Mouse (Mus musculus): Measurements from ENCODE around the gene Bmf.

GRCm38 (mm10) chr2:118540691-118541117 is 8.8 kb downstream of the Bmf start:
- TF ChIP-seq CTCF (conservative IDR thresholded peaks at IDR 0.05; ENCODE audit: low read length) (no peak), POU5F1 (IDR thresholded peaks at IDR 0.05; ENCODE audit: borderline replicate concordance, low read length) (no peak)

All from E14TG2a.4 (cell line).